Mouse (Mus musculus): Measurements from ENCODE around the gene Psmd3.

The Psmd3 gene

DNA sequence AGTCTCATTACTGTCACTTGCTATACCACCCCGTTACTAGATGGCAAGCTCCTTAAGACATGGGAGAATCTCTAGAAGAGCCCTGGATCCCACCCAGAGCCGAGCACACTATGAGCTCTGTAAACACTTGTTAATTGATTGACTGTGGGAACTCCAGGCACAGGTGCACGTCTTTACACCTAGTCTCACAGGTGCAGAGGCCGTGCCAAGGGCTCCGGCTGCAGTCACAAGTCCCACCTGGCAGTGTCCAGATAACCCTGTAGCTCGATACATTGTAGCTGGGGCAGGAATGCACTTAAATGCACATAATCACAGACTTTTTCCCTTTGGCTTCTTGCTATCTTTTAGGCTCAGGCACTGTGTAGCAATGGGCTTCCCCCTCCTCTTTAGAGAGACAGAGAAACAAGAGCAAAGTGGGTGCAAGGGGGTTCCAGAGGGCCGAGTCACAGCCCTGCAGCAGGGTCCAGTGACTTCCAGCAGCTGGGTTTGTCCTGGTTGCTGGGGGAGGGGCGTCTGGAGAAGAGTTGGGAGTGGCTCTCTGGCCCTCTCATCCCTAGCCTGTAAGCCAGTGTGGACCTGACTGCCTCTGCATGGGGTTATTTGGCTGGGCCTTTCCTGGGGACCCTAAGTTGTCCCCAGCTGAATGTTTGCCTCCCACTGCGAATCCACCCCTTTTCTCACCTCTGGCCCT, 61.4 kb downstream of the Psmd3 start:
- DNase-seq (ENCODE audit: low read depth, low spot score): no peak

DNA sequence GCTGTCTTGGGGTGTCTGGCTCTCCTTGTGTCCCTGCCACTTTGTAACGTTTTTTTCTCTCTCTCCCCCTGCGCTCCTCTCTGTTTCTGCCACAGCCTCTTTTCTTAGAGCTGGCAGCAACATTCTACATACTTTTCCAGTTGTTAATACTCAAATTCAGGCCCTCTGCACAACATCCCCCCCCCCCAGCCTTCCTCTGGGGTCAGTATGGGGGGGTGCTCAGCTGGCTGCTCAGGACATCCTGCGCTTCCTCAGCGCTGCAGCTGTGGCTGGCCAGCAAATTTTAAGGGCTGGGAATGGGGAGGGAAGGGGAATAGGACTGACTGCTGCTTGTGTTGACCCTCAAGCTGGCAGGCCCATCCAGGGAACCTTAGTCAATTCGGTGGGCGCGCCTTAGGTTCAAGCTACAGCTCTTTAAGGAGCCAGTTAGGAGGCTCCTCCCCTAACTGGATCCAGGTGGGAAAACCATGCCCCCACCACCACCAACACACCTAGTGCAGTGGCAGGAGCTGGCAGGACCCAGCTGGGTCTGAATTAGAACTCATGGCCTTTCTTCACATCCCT, 62.2 kb downstream of the Psmd3 start:
- no peak for DNase-seq (ENCODE audit: low read depth, low spot score)

Data from mesoderm, embryonic 11.5 days (tissue).